Mouse (Mus musculus): ENCODE results near the gene Rasa3.

Gene Rasa3

DNA sequence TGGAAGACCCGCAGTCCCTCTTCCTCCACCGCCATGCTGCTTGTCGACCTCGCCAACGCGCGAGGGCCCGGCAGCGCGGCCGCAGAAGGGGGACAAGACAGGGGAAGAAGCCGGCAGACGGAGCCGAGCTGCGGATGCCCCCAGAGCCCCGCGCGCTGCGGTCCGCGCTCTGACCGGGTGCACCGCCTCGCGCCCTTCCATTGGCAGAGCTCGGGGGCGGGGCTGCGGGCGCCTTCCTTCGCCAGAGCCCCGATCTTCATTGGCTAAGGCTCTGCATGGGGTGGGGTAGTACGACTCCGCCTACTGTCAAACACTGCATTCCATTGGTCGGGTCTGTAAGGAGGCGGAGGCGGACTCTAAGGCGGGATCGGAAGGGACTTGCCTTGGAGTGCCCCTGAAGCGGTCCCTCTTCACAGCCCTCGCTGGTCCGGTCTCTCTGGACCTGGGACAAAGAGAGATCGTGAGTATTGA is at the start of gene Rasa3:
TSS of gene Rasa3 (minus strand) at position 191 of the 471 bp plus-strand sequence.
- TF ChIP-seq GATA4 (IDR thresholded peaks at IDR 0.05; ENCODE audit: insufficient replicate concordance, low read length), result no peak

DNA sequence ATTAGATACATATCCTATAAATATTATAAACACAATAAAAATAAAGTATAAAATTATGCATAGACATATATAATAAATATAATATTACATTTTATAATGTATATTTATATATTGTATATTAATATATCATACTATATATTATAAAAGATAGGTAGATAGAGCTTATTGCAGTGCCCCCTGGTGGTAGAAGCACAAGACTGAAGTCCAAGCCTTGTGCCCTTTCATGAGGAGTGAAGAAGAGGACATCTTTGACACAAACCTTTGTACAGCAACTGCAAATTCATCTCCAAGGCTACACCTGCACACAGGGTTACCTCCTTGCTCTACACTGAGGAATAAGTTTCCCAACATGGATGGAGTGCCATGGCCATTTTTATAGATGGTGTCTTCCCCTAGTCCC is 48.3 kb upstream of the Rasa3 start:
- no peak for TF ChIP-seq GATA4 (IDR thresholded peaks at IDR 0.05; ENCODE audit: insufficient replicate concordance, low read length)

DNA sequence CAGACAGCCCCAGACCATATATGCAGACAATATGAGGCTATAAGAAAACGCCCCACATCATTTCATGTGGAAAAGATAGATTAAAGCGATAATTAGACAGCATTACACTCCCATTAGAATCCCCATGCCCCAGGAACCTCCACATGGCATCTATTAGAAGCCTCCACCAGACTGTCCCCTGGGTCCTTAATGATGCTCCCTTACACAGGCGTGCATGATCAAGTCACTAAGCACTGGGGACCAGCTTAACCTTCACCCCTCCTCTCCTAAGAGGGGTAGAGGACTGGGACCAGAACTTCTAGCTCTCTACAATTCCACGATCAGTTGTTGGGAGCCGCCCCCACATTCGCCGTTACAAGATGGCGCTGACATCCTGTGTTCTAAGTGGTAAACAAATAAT is 41.6 kb upstream of the Rasa3 start:
- no peak for TF ChIP-seq GATA4 (IDR thresholded peaks at IDR 0.05; ENCODE audit: insufficient replicate concordance, low read length)

DNA sequence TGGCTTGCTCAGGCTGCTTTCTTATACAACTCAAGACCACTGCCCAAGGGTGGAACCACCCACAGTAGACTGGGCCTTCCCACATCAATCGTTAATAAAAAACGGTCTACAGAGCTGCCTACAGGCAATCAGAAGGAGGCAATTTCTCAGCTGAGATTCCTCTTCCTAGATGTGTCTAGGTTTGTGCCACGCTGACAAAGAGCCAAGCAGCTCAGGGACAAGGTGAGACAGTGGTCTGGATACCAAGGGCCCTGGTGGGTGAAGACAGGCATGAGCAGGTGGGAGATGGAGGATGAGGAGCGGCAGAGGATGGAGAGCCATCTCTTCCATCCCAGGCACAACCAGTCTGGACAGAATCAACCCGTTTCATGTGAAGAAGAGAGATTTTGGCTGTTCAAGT is 31.1 kb upstream of the Rasa3 start:
- TF ChIP-seq GATA4 (IDR thresholded peaks at IDR 0.05; ENCODE audit: insufficient replicate concordance, low read length), result no peak

DNA sequence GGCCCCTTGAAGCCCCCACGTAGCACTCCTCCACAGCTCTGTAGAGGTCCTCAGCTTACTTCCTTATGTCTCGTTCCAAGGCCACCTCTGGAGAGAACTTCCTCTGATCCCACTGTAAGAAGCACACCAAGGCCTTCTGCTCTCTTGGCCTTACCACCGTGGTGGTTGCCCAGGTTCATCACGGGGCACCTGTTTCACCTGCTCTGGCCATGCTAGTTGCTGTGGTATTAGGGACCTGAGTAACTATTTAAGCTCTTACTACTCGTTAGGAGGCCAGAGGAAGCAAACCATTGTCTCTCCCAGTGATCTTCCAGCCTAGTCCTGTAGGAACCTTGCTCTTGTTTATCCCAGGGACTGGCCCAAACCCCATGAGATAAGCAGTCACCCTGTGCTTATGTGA is 29.5 kb upstream of the Rasa3 start:
- no peak for TF ChIP-seq GATA4 (IDR thresholded peaks at IDR 0.05; ENCODE audit: insufficient replicate concordance, low read length)

DNA sequence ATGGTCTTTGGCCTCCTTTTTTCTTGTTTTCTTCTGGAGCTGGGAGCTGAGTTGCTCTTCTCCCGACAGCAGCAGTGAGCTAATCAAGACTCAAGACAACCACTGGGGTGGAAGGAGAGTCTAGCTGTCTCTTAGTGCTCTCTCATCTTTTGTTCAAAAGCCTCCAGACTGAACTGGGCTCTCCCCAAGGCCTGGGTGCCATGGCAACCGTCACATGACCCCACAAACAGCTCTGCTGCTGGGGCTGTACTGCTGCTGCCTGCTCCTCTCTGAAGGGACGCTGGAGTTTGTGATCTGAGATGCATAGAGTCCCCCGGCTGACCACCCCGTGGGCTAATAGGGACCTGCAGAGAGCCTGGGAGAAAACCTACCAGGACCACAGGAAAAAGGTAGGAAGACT is 28.3 kb upstream of the Rasa3 start, which contains the start of gene Cfap97d2:
TSS of gene Cfap97d2 (plus strand) at position 222 of the 400 bp plus-strand sequence.
- no peak for TF ChIP-seq GATA4 (IDR thresholded peaks at IDR 0.05; ENCODE audit: insufficient replicate concordance, low read length)

DNA sequence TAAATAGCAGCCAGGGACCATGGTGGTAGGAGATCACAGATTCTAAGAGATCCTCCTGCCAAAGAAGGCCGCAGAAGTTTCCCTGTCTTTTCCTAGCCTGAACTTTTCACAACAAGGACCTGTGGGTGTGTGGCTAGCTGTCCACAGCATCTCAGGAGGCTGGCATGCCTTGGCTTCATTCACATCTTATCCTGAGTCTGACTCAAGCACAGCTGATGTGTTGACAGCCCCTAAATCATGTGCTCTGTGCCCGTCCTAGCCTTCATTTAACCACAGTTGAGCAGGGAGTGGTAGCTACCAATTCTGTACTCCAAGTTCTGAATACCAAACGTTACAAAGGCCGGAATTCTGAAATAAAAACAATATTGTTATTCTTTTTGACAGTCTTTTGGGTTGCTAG is 26.9 kb upstream of the Rasa3 start:
- TF ChIP-seq GATA4 (IDR thresholded peaks at IDR 0.05; ENCODE audit: insufficient replicate concordance, low read length), result no peak

DNA sequence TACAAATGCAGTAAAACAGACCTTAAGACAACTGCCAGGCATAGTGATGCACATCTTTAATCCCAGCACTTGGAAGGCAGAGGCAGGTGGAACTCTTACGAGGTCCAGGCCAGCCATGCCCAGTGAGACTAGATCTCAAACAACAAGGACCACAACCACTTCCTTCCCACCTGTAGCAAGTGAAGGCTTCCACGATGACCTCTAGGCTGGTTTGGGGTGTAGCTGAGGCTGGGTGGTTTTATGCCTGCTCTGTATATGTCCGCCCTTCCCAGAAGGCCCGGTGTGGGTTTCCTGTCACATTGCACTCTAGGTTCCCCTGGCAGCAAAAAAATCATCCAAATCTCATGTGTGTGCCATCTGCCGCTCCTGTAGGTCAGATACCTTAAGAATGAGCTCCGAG is 26.4 kb upstream of the Rasa3 start:
- no peak for TF ChIP-seq GATA4 (IDR thresholded peaks at IDR 0.05; ENCODE audit: insufficient replicate concordance, low read length)

DNA sequence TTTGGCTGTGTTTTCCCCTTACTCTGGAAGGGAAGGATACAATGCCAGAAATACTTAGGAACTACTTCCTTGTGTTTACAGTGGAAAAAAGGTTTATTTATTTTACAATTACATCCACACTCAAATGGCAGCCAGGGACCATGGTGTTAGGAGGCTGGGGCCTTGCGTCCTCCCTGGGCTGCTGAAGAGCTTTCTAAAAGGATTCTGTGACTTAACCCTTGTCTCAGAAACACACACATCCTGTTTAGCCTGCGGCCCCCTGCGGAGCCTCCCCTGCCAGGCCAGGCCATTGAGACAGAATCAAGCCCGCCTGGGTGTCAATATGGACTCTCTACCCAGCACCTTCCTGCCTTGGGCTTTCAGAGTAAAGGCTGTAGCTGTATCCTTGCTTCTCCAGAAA is 25.4 kb upstream of the Rasa3 start:
- no peak for TF ChIP-seq GATA4 (IDR thresholded peaks at IDR 0.05; ENCODE audit: insufficient replicate concordance, low read length)

DNA sequence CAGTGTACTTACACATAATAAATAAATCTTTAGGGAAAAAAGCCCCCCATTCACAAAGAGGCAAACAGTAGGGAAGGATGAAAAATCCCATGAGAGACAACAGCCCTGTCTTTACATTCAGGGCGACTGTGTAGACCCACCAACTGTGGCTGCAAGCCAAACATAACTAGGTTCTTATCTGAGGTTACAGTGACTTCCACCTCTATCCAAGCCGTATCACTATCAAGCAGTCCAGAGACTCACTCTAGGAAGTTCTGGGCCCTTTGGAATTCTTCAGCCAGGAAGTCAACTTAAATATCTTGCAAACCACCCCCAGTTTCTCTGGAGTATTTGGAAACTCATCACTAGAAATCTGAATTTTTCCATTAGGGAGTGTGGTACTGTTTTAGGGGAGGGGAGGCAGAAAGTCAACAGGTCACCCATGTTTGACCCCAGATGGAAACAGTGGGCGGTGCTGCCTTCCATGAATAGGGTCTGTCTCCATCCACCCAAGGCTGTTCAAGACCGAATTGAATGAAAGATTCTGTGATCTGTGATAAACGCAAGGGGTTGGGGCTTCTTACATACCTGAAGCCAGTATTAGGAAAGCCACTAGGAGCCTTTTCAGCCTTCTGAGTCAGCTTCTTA is 22.0 kb upstream of the Rasa3 start:
- no peak for TF ChIP-seq GATA4 (IDR thresholded peaks at IDR 0.05; ENCODE audit: insufficient replicate concordance, low read length)

DNA sequence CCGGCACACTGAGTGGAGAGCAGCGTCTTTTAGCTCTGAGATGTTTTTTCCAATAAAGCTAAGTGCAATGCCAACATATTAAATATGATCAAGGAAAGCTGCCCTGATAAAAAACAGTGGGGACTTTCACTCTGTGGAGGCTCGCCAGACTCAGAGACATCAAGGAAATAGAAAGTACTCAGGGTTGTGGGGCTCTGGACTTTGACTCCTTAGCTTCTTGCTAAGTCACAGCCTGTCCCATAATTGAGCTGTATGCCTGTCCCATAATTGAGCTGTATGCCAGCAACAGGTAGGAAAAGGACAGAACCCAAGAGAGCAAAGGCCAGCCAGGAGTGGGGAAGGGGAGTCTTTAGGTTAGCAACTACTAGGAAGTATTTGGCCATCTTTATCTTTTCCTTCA is 20.9 kb upstream of the Rasa3 start:
- TF ChIP-seq GATA4 (IDR thresholded peaks at IDR 0.05; ENCODE audit: insufficient replicate concordance, low read length), result no peak

DNA sequence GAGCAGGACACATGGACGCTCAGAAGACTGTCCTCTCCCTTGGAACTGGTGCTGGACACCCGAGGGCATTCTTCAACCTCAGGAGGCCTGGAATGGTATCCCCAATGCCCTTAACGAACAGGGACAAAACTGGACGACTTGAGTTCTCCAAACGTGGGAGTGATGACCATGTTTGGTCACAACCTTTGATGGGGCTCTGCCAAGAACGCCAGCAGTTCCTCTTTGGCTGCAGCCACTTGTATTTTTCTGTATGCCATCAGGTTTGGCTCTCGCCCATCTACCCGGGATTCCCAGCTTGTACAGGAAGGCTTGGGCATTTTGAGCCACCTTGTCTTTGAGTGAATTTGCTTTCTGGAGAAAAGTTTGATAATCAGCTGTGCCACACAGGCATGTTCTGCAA is 20.3 kb upstream of the Rasa3 start:
- TF ChIP-seq GATA4 (IDR thresholded peaks at IDR 0.05; ENCODE audit: insufficient replicate concordance, low read length), result no peak

DNA sequence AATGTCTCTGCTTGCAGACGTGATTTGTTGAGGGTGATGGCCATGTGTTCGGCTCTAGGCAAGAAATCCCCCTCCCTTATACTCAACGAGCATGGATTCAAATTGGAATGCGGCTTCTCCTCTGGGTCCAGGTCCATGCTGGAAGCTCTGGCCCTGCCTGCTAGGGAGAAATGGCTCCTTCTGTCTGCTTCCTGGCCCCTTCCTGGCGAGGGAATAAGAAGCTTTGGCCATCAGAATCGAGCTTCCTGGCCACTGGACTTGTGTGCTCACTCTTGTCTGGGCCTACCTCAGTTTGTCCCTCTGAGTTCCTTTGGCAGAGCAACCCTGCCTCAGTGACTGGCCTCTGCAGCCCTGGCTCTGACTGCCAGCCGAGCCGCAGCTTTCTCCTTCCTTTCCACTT is 19.8 kb upstream of the Rasa3 start:
- TF ChIP-seq GATA4 (IDR thresholded peaks at IDR 0.05; ENCODE audit: insufficient replicate concordance, low read length), result no peak

DNA sequence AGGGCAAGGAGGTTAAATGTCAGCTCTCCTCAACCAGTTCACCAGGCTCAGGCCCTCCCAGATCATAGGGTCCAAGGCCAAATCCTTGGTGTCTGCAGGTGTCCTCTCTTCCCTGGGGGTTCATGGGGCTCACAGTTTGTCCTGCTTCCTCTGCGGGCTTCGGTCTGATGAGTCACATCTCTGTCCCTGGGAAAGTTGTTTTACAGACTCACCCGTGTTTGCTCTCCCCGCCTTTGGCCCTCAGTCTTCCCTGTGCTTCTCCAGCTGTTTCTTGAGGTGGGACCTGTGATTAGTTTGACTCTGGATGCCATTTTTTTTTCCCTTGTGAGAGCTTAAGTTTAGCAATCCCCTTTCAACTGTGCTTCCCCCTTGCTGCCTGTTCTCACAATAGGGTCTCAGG is 18.8 kb upstream of the Rasa3 start:
- TF ChIP-seq GATA4 (IDR thresholded peaks at IDR 0.05; ENCODE audit: insufficient replicate concordance, low read length), result no peak

DNA sequence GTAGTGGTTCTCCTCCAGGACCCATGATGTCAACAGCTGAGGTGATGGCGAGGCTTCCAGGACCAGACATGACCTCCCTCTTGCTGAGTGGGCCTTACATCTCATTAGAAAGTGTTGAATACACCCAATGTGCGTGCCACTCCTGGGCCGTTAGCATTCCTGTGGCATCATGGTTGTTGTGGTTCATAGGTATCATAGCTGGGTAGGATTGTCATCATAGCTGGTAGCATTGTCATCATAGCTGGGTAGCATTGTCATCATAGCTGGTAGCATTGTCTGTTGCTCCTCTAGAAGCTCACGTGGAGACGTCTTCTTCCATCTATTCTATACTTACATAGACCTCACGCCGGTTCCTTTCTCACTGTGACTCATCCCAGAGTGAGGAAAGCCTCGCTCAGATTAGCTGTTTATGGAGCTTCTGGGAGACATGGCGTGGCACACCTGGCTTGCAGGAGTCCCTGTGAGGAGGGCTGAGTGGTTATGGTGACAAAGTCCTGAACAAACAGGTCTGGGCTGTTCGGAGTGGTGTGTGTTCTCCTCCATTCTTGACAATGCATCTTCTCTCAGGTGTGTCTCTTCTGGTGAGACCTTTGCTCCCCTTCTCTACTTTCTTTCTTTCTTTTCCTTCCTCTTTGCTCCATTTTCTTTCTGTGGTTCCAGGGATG is 17.9 kb upstream of the Rasa3 start:
- no peak for TF ChIP-seq GATA4 (IDR thresholded peaks at IDR 0.05; ENCODE audit: insufficient replicate concordance, low read length)

DNA sequence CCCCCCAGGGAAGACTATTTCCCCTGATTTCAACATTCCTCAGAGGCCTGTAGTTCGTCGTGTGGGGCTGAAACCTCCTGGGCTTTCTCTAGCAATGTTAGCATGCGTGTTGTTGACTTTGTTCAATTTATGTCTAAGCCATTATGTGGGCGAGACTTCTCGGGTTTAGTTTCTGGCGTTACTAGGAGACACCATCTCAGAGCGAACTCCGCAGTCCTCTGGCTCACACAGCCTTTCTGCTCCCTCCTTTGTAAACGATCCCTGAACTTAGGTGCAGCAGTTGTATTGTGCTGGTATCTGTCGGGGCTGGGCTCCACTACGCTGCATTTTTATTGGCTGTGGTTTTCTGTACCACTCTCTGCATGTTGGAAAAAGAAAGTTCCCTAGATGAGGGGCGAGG is 17.3 kb upstream of the Rasa3 start:
- TF ChIP-seq GATA4 (IDR thresholded peaks at IDR 0.05; ENCODE audit: insufficient replicate concordance, low read length), result no peak

Measured in liver, adult (tissue).